Mouse (Mus musculus): Measurements from ENCODE around the gene Macf1.

Macf1 gene

GRCm38 (mm10) chr4:123684260-123684659 lies at the start of gene Macf1:
Macf1 (minus strand) TSS chr4:123684360.
- DNase-seq (ENCODE audit: low read depth): no peak

- no peak for DNase-seq (ENCODE audit: low read depth)
Observed at GRCm38 (mm10) chr4:123733532-123733931, 49.4 kb upstream of the Macf1 start.

- DNase-seq (ENCODE audit: low read depth): no peak
Observed at GRCm38 (mm10) chr4:123732921-123733320, 48.8 kb upstream of the Macf1 start.

GRCm38 (mm10) chr4:123732163-123732910 lies 48.2 kb upstream of the Macf1 start:
- DNase-seq (ENCODE audit: low read depth): peak; percentile 24

GRCm38 (mm10) chr4:123721761-123722160 lies 37.6 kb upstream of the Macf1 start:
- no peak for DNase-seq (ENCODE audit: low read depth)

- DNase-seq (ENCODE audit: low read depth): no peak
Observed at GRCm38 (mm10) chr4:123718434-123718780, 34.2 kb upstream of the Macf1 start.

- peak; percentile 98 for DNase-seq (ENCODE audit: low read depth)
Observed at GRCm38 (mm10) chr4:123717574-123718433, 33.6 kb upstream of the Macf1 start, which contains the start of gene Ndufs5. Ndufs5 (minus strand) TSS chr4:123718202.

GRCm38 (mm10) chr4:123712431-123712830 lies 28.3 kb upstream of the Macf1 start:
- DNase-seq (ENCODE audit: low read depth): no peak

GRCm38 (mm10) chr4:123707340-123707739 lies 23.2 kb upstream of the Macf1 start:
- peak; percentile 13 for DNase-seq (ENCODE audit: low read depth)

GRCm38 (mm10) chr4:123705340-123705739 lies 21.2 kb upstream of the Macf1 start:
- DNase-seq (ENCODE audit: low read depth): no peak

GRCm38 (mm10) chr4:123693384-123693783 lies 9.2 kb upstream of the Macf1 start:
- DNase-seq (ENCODE audit: low read depth): no peak

- no peak for DNase-seq (ENCODE audit: low read depth)
Observed at GRCm38 (mm10) chr4:123692071-123692470, 7.9 kb upstream of the Macf1 start.

- DNase-seq (ENCODE audit: low read depth): no peak
Observed at GRCm38 (mm10) chr4:123690311-123690710, 6.2 kb upstream of the Macf1 start.

- DNase-seq (ENCODE audit: low read depth): no peak
Observed at GRCm38 (mm10) chr4:123687025-123687781, 3.0 kb upstream of the Macf1 start.

GRCm38 (mm10) chr4:123686368-123687024 lies 2.3 kb upstream of the Macf1 start:
- DNase-seq (ENCODE audit: low read depth): no peak

- DNase-seq (ENCODE audit: low read depth): no peak
Observed at GRCm38 (mm10) chr4:123685506-123686242, 1.5 kb upstream of the Macf1 start.

- DNase-seq (ENCODE audit: low read depth): no peak
Observed at GRCm38 (mm10) chr4:123685046-123685445, 886 bp upstream of the Macf1 start.

GRCm38 (mm10) chr4:123682291-123682690 lies 1.9 kb downstream of the Macf1 start:
- DNase-seq (ENCODE audit: low read depth): no peak

- no peak for DNase-seq (ENCODE audit: low read depth)
Observed at GRCm38 (mm10) chr4:123680962-123681361, 3.2 kb downstream of the Macf1 start.

- no peak for DNase-seq (ENCODE audit: low read depth)
Observed at GRCm38 (mm10) chr4:123677060-123677804, 6.9 kb downstream of the Macf1 start.
